Mouse (Mus musculus) MEL (cell line): ENCODE measurements around the gene Ubtf.

ENCODE experiments used
- BHLHE40 ChIP-seq: IDR thresholded peaks from 2 replicates; pipeline ENCODE4 v1.6.1; 2012; ENCODE audit warnings: low read depth, mild to moderate bottlenecking, inconsistent platforms, low read length, improper control_type of control experiment, borderline replicate concordance
- CTCF ChIP-seq, 3 experiments: IDR thresholded peaks in 2 of 3; conservative IDR thresholded peaks in 1 of 3; 2 replicates each; pipeline ENCODE4 v1.5.1; 2011 to 2012; ENCODE audit warnings: low read length in 3 of 3, low read depth in 2 of 3, mild to moderate bottlenecking in 2 of 3, improper control_type of control experiment in 1 of 3, inconsistent platforms in 1 of 3, mixed read lengths in 1 of 3, moderate library complexity in 1 of 3; ENCODE audit not compliant: control insufficient read depth in 1 of 3, insufficient read depth in 1 of 3, poor library complexity in 1 of 3, severe bottlenecking in 1 of 3
- E2F4 ChIP-seq: IDR thresholded peaks from 2 replicates; pipeline ENCODE4 v1.6.1; 2011; ENCODE audit warnings: low read depth, low read length, improper control_type of control experiment, borderline replicate concordance
- EP300 ChIP-seq, 2 experiments: IDR thresholded peaks; 2 replicates each; pipeline ENCODE4 v1.6.1; 2011; ENCODE audit warnings: improper control_type of control experiment in 2 of 2, low read length in 2 of 2, low read depth in 1 of 2, mild to moderate bottlenecking in 1 of 2
- ETS1 ChIP-seq: IDR thresholded peaks from 2 replicates; pipeline ENCODE4 v1.6.1; 2012; ENCODE audit warnings: low read depth, mild to moderate bottlenecking, inconsistent platforms, low read length, improper control_type of control experiment, moderate library complexity
- MAFK ChIP-seq: IDR thresholded peaks from 2 replicates; pipeline ENCODE4 v1.6.1; 2011; ENCODE audit warnings: low read depth, mild to moderate bottlenecking, low read length, improper control_type of control experiment, borderline replicate concordance
- MXI1 ChIP-seq: IDR thresholded peaks from 2 replicates; pipeline ENCODE4 v1.6.1; 2011; ENCODE audit warnings: mild to moderate bottlenecking, low read depth, low read length, improper control_type of control experiment
- POLR2A ChIP-seq, 2 experiments: IDR thresholded peaks; 2 replicates each; pipeline ENCODE4 v1.6.1; 2011 to 2012; ENCODE audit warnings: low read length in 2 of 2, mild to moderate bottlenecking in 2 of 2, control low read depth in 1 of 2, improper control_type of control experiment in 1 of 2, low read depth in 1 of 2, moderate library complexity in 1 of 2; ENCODE audit not compliant: control insufficient read depth in 1 of 2, insufficient read depth in 1 of 2, poor library complexity in 1 of 2
- POLR2AphosphoS2 ChIP-seq: IDR thresholded peaks from 2 replicates; pipeline ENCODE4 v1.6.1; 2011; ENCODE audit warnings: low read length, improper control_type of control experiment
- SIN3A ChIP-seq: IDR thresholded peaks from 2 replicates; pipeline ENCODE4 v1.6.1; 2012; ENCODE audit warnings: low read length, improper control_type of control experiment, inconsistent platforms
- SMC3 ChIP-seq: IDR thresholded peaks from 2 replicates; pipeline ENCODE4 v1.6.1; 2011; ENCODE audit warnings: low read depth, low read length, improper control_type of control experiment
- UBTF ChIP-seq: IDR thresholded peaks from 2 replicates; pipeline ENCODE4 v1.6.1; 2012; ENCODE audit warnings: low read depth, mild to moderate bottlenecking, inconsistent platforms, low read length, improper control_type of control experiment, moderate library complexity, borderline replicate concordance; ENCODE audit not compliant: insufficient read depth
- ZKSCAN1 ChIP-seq: IDR thresholded peaks from 2 replicates; pipeline ENCODE4 v1.6.1; 2012; ENCODE audit warnings: low read depth, mild to moderate bottlenecking, inconsistent platforms, low read length, improper control_type of control experiment, moderate library complexity

DNA sequence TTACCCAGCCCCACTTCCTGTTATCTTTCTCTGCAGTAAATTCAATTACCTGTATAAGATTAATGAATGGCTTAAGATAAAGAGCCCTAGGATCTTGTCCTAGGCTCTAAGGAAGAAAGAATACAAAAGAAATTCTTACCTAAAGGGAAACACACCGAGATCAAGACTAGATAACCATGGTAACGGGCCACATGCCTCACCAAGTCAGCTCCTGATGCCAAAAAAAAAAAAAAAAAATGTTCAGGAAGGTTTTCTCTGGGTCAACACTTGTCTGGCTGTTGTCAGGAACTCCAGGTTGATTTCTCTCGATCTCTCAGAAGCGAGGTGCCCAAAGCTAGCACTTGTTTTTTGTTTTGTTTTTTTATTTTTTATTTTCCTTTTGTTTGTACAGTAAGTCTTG is 14.5 kb upstream of the Ubtf start:
- TF ChIP-seq ZKSCAN1 (no peak), POLR2AphosphoS2 (no peak), EP300 (IDR thresholded peaks at IDR 0.05; ENCODE audit: low read depth in 1 of 2, low read length in 2 of 2) (no peak), POLR2A (IDR thresholded peaks at IDR 0.05; ENCODE audit: control insufficient read depth in 1 of 2, insufficient read depth in 1 of 2, low read depth in 1 of 2, low read length in 2 of 2, poor library complexity in 1 of 2) (no peak), BHLHE40 (no peak), CTCF (IDR thresholded peaks at IDR 0.05 in 2 of 3, conservative IDR thresholded peaks at IDR 0.05 in 1 of 3; ENCODE audit: control insufficient read depth in 1 of 3, insufficient read depth in 1 of 3, low read depth in 2 of 3, low read length in 3 of 3, poor library complexity in 1 of 3, severe bottlenecking in 1 of 3) (no peak), SIN3A (no peak), UBTF (no peak), E2F4 (no peak), MAFK (no peak), MXI1 (no peak), ETS1 (no peak), SMC3 (no peak)
